Mouse (Mus musculus) Patski (cell line): Measurements from ENCODE around the gene Spata16. TPM values are rescaled to one million over a fixed set of nuclear protein-coding genes. Genes with fewer than 3 reads are reported as not detected.

Experiments
- ATAC-seq: fragments of 100-300 bp; one replicate; pipeline ENCODE4 v1.8.0; 2021
- CTCF ChIA-PET: fragments of 350-600 bp; sonication (Branson Sonifier 250); formaldehyde crosslinking; loops from one replicate; lab custom pipeline; 2022; ENCODE audit warnings: inconsistent platforms; lab: Charles Lee
- POLR2A ChIA-PET: fragments of 350-600 bp; sonication (Branson Sonifier 250); formaldehyde crosslinking; loops from one replicate; lab custom pipeline; 2022; ENCODE audit warnings: antibody characterized with exemption, inconsistent platforms; lab: Charles Lee
- DNase-seq: peaks from one replicate; pipeline ENCODE4 v3.0.0-alpha.2; 2011; ENCODE audit warnings: low read depth, low spot score
- H3K27me3 ChIP-seq: fragments of 371-371 bp; one replicate; pipeline ENCODE4 v1.5.1; 2021
- CTCF ChIP-seq: fragments of 100-300 bp; IDR thresholded peaks from one replicate; pipeline ENCODE4 v1.5.1; 2021
- in situ Hi-C: fragments of 300-500 bp; cut with MboI; formaldehyde crosslinking; loops from 3 replicates; pipeline ENCODE4 v1.11.1; 2018; ENCODE audit warnings: low pct_unique_long_range_greater_than_20kb, mixed read lengths
- polyA plus RNA-seq: library from polyadenylated mRNA; unstranded; gene quantifications from one replicate; pipeline ENCODE4 v1.2.3, GENCODE M21; 2021

The Spata16 gene
- polyA plus RNA-seq, 1 experiment from 2014 or later, result not detected

DNA sequence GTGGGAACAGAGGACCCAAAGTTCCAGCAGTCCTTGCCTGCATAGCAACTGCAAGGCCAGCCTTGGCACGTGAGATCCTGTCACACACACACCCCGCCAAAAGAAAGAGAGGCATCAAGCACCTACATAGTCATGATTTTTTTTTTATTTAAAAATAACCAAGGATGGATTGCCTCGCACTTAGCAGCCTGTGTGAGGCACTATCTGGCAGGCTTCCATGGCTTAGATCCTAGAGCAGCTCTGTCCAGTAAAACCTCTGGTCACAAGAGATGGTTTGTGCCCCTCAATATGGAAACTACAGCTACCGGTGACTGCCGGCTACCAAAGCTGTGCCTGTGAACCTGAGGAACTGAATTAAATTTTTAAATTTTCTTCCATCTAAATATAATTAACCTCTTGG is 195.5 kb downstream of the Spata16 start:
- POLR2A ChIA-PET, result no interaction called here
- no peak for TF ChIP-seq CTCF
- in situ Hi-C loops, result no loop called here
- CTCF ChIA-PET, result interaction anchor here (4.4 kb wide), 1 partner anchor 11 kb away, joined by 21 read pairs; no protein-coding TSS in a partner anchor
- ATAC-seq (no peak), DNase-seq (no peak)
- H3K27me3 ChIP-seq, result peaks cover 14% of the 10 kb centered on the region

DNA sequence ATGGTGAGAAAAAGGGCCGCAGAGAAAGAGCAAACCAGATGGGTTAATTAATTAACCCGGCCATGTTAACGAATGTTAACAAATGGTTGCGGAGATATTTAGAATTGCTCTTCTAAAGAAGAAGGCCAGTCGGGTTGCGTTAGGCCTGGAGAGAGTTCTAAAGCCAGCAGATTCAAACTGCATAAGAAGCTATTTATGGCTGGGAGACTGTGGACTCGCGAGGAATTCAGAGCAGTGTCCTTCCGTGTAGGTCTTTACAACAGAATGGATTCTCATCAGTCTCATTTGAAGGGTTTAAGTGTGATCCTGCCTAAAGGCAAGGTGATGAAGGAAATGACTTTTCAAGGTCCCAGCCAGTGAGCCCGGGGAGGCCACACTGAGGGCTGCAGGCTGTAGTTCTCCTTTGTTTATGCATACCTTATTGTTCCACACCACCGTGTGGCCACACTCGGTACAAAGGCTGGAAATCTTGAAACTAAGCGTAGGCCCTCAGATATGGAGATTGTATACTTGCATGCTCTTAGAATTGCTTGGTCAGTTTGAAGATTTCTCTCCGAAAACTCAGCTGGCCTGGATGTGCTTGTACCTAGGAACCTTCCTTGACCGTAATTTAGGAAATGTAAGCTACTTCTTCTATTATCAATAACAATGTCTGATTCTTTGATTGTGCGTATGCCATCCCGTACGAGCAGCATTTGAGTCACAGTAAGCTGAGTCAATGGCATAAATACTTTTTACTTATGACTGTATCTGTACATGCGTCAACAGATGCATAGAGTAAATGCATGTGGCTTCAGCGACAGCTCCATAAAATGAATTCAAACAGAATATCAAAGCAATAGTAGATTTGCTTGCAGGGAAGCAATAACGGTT is 197.0 kb downstream of the Spata16 start:
- in situ Hi-C loops, result no loop called here
- POLR2A ChIA-PET, result interaction anchor here (0.5 kb wide), 1 partner anchor 609 kb away, joined by 3 read pairs; no protein-coding TSS in a partner anchor
- peak; percentile 39 for TF ChIP-seq CTCF
- CTCF ChIA-PET, result interaction anchor here (4.4 kb wide), 1 partner anchor 12 kb away, joined by 21 read pairs; no protein-coding TSS in a partner anchor
- DNase-seq (no peak), ATAC-seq (no peak)
- H3K27me3 ChIP-seq, result peaks cover 13% of the 10 kb centered on the region

DNA sequence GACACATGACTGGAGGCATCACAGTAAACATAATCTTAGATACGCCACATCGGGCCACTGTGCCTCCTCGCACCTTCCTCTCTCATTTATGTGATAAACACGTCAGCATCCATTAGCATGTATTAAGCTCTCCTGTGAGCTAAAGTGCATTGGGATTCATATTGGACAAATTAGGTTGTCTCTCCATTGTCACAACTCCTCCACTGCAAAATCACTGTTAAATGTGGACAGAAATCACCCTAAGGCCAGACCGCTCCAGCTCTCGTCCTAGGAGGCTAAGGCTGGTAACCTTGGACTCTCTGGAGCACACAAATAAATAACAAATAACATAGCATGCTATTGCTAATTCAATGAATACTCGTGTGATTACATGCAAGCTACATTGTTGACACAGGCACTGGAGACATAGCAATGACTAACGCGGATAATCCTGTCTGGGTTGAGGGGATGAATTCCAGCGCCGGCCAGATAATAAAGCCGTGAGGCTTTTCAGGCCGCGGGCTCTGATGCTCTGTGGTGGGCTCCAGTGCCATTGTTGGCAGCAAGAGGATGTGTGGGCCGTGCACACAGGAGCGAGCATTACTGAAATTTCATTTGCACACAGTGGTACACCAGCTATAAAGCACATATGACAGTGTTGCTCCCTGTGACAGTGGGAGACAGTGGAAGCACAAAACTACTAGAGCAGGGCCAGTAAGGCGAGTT is 197.8 kb downstream of the Spata16 start:
- in situ Hi-C loops, result no loop called here
- ChIA-PET CTCF (interaction anchor here (4.4 kb wide), 1 partner anchor 13 kb away, joined by 21 read pairs; no protein-coding TSS in a partner anchor), POLR2A (no interaction called here)
- TF ChIP-seq CTCF, result no peak
- peaks cover 14% of the 10 kb centered on the region for H3K27me3 ChIP-seq
- no peak for ATAC-seq
- no peak for DNase-seq

DNA sequence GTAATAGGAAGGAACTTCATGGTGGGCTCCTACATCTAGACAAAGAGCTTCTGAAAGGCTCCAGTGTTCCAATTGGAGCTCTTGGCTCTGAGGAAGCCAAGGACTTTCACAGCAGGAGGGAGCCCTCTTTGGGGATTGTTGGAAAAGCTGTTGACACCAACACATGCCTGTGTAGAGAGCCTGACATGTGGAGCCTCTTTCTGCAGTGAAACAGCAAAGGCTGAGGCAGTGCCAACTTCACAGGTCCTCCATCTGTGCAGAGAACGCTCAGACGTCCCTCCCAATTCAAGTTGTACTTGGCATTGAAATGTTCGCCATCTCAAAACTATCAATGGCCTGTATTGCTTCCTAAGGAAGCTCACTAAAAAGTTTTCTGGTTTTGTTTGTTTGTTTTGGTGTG is 207.6 kb downstream of the Spata16 start:
- in situ Hi-C loops, result no loop called here

DNA sequence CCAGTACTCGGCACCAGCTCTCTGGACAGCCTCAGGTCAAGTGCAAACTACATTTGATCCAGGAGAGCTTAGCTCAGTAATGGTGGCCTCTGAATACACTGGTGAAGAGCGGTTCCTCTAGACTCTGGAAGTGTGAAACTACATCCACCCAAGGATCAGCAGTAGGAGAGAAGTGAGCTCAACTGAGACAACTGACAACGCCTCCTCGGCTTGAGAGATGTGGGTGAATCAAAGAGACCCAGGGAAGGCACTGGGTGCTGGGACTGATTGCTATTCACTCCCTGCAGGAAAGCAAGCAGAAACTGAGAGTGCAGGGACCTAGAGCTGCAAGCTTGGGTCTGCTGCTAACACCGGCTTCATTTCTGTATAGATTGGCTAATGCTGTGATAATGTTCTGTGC is 210.5 kb downstream of the Spata16 start:
- POLR2A ChIA-PET, result no interaction called here
- DNase-seq, result no peak
- ATAC-seq, result no peak
- CTCF ChIA-PET, result interaction anchor here (1.0 kb wide), 1 partner anchor 9 kb away, joined by 4 read pairs; no protein-coding TSS in a partner anchor
- in situ Hi-C loops, result no loop called here
- peaks cover 16% of the 10 kb centered on the region for H3K27me3 ChIP-seq
- TF ChIP-seq CTCF, result no peak

More for the DNA sequence above, 207.6 kb downstream of the Spata16 start:
- no peak for TF ChIP-seq CTCF
- ChIA-PET POLR2A (no interaction called here), CTCF (interaction anchor here (1.5 kb wide), 1 partner anchor 32 kb away, joined by 3 read pairs; no protein-coding TSS in a partner anchor)
- peaks cover 25% of the 10 kb centered on the region for H3K27me3 ChIP-seq
- ATAC-seq, result no peak
- DNase-seq, result no peak

DNA sequence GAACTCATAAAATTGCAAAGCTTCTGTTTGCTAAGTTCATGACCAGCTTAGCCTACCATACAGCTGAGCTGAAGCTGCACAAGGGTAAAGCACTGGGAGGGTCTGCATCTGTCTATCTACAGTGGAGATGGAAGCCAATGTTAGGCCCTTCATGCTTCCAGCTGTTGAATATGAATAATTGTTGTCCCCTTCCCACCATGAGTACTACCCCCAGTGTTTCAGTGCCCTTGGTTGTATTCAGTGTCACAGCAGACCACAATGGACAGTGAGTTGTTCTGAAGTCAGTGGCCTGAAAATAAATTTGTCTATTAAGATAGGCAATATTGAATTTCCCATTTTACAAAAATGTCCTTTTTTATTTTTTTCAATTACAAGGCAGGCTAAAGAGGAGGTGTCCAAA is 212.8 kb downstream of the Spata16 start:
- ChIA-PET CTCF (interaction anchor here (0.8 kb wide), 1 partner anchor 13 kb away, joined by 3 read pairs; no protein-coding TSS in a partner anchor), POLR2A (interaction anchor here (0.7 kb wide), 1 partner anchor 110 kb away, joined by 3 read pairs; no protein-coding TSS in a partner anchor)
- DNase-seq (no peak), ATAC-seq (no peak)
- in situ Hi-C loops, result no loop called here
- H3K27me3 ChIP-seq, result peaks cover 16% of the 10 kb centered on the region
- TF ChIP-seq CTCF, result no peak

DNA sequence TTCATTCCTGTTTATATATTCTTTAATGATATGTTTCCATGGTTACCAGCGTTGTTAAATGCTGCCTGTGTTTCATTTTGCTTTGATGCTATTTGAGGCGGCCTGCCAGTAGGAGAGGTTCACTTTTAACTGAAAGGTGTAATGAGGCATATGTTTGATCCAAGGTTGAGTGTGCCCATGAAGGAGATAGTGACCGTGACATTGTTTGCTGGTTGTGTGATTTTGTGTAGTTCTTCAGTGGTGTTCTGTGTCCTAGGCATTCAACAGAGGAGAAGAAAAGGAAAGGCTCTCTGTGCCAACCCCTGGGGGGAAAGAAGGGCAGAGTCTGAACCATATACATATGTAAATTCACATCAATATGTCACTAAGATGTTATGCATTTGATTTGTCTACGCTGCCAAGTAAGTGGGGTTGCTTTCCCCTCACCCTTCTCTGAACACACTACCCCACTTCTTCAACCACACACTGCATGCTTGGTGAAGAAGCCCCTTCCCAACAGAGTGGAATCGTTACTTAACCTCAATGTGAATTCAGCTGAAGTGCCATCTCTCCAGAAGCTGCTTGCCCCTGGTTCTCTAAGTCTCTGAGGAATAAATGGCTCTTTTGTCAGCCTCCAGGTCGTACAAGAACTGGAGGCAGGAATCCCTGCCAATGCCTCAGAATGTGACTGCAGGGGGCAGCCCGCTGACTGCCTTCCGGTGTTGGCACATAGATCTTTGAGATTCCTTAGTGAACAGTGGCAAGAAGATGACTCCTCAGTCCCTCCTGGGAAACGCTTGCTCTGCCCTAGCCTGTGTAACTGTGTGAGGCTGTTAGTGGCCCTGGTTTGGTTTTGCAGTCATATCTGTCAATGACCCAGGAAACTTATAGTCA is 213.5 kb downstream of the Spata16 start:
- in situ Hi-C loops, result no loop called here
- DNase-seq, result no peak
- ATAC-seq, result no peak
- ChIA-PET POLR2A (interaction anchor here (0.7 kb wide), 1 partner anchor 111 kb away, joined by 3 read pairs; no protein-coding TSS in a partner anchor), CTCF (interaction anchor here (0.8 to 1.3 kb wide), 2 partner anchors 9 to 14 kb away, joined by 3 read pairs; no protein-coding TSS in a partner anchor)
- no peak for TF ChIP-seq CTCF
- H3K27me3 ChIP-seq, result peaks cover 20% of the 10 kb centered on the region

DNA sequence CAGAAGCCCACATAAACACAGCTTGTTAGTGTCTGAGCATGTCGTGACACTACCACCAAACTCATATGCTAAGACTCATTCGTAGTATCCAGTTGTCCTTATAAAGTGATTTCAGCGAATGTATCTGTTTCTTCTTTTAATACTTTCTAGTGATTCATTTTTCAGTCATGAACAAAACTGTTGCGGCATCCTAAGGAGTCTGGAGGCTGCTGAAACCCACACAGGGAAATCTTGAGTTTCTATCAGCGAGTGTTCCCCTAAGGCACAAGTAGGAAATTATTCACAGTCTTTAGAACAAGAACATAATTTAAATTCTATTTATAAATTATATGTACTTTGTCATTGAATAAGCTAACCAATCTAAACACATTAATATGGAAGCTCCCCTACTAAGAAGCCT is 216.1 kb downstream of the Spata16 start:
- ATAC-seq (no peak), DNase-seq (no peak)
- in situ Hi-C loops, result no loop called here
- no peak for TF ChIP-seq CTCF
- ChIA-PET CTCF (no interaction called here), POLR2A (interaction anchor here (0.6 kb wide), 1 partner anchor 168 kb away, joined by 3 read pairs; no protein-coding TSS in a partner anchor)
- H3K27me3 ChIP-seq, result peaks cover 8% of the 10 kb centered on the region

DNA sequence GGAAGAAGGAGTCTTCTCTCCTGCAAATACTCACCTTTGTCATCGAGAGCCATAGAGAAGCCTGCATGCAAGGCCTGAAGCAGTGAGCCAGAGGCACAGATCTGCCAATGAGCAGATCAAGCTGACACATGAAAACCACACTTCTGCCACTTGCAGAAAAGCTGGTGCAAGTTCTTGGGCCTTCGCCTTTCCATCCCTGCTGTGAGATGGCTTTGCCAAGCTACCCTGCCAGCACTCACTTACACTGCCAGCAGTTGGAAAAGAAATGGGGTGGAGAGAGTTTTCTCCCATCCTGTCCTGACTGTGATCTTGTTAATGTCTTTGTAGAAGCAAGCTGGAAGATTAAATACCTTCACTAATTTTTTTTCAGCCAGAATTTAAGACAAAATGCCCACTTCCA is 237.3 kb downstream of the Spata16 start:
- ATAC-seq (no peak), DNase-seq (no peak)
- in situ Hi-C loops, result no loop called here
- peaks cover 2% of the 10 kb centered on the region for H3K27me3 ChIP-seq
- TF ChIP-seq CTCF, result no peak
- ChIA-PET POLR2A (no interaction called here), CTCF (no interaction called here)
